Mouse (Mus musculus) forelimb bud, embryonic 11.5 days (tissue): Measurements from ENCODE around the gene Klk9.
A peak's percentile ranks its signal among the peaks of the same experiment; 100 is the strongest.

ENCODE experiments used
- DNase-seq: peaks from one replicate; pipeline ENCODE4 v3.0.0-alpha.2; 2012; ENCODE audit warnings: low read depth, low spot score

The Klk9 gene

GRCm38 (mm10) chr7:43796355-43796754 lies 4.7 kb downstream of the Klk9 start:
- no peak for DNase-seq

GRCm38 (mm10) chr7:43797333-43797769 lies 5.7 kb downstream of the Klk9 start, which contains the start of gene Klk8:
Gene Klk8 (plus strand): TSS chr7:43797577.
- DNase-seq: peak; percentile 11

- peak; percentile 7 for DNase-seq
These were observed 6.3 kb downstream of the Klk9 start for GRCm38 (mm10) chr7:43797844-43798462.

DNA sequence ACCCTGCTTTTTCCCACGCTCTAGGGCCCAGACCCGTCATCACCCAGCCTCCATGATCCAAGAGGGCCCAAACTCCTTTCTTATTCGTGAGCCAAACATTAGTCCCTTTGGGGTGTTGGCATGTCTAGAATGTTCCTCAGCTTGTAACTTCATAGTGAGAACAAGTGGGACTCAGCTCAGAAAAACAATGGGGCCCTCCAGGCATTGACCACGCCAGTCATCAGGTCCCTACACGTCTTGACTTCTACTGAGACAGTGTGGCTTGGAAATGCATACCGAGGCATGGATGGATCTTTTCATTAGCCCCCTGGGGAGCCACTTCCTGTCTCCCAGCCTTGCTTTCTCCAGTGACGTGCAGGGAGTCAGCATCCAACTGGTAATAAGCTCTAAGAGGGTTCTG lies 8.2 kb downstream of the Klk9 start:
- DNase-seq: no peak

GRCm38 (mm10) chr7:43810994-43811393 lies 19.3 kb downstream of the Klk9 start, which contains the start of gene Klk7:
Gene Klk7 (plus strand): TSS chr7:43811294.
- DNase-seq: no peak

- DNase-seq: no peak
These were observed 23.5 kb downstream of the Klk9 start for GRCm38 (mm10) chr7:43815211-43815610.

DNA sequence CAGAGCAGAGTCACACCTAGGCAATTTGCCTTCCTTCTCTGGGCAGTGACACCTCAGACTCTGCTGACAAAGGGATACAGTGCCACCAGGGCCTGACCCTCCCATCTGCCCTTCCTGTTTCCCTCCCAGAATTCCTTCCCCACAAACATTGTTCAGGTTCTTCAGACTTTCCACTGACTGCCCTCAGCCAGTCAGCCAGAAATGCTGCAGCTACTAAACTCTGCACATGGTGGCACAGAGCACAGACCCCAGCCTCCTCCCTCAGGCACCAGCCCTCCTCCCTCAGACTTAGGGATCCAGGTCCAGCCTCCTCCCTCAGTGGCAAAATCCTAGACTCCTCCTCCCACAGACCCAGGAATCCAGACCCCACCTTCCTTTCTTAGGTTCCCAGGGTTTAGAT lies 25.1 kb downstream of the Klk9 start:
- no peak for DNase-seq

GRCm38 (mm10) chr7:43821581-43821980 lies 29.9 kb downstream of the Klk9 start:
- no peak for DNase-seq

DNA sequence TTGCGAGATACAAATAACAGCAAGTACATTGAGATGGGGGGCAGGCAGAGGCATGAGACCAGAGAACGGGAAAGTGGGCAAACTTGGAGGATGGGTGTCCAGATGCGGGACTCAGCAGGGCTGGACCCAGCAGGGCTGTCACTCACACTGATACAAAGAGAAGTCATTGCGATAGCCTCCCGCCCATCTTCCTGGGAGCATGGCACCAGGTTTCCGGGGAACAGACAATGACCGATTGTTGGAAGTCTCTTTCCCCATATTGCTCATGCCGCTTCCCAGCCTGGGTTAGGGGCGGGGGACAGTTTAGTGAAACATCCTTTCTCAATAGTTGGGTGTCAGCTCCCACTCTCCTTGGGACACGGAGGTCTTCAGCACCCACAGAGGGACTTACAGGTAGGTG lies 32.5 kb downstream of the Klk9 start, which contains the start of gene Klk6:
Gene Klk6, plus strand, starts transcription at position 301 of the 400 bp plus-strand sequence.
- DNase-seq: no peak

- DNase-seq: no peak
These were observed 34.4 kb downstream of the Klk9 start for GRCm38 (mm10) chr7:43826056-43826455.

- DNase-seq: no peak
These were observed 36.0 kb downstream of the Klk9 start for GRCm38 (mm10) chr7:43827706-43828105.

DNA sequence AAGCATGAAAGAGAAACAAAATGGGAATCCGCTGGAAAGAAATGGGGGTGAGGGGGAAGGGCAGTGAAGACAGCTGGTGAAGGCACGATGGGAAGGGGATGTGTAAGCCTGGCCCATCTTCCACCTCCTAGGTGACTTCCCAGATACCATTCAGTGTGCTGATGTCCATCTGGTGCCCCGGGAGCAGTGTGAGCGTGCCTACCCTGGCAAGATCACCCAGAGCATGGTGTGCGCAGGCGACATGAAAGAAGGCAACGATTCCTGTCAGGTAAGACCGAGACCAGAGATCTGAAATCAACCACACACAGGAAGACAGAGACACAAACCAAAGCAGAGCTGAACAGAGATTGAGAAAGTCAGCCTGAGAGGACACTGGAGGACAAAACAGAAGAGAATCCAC lies 37.3 kb downstream of the Klk9 start:
- no peak for DNase-seq

GRCm38 (mm10) chr7:43841701-43842100 lies 50.0 kb downstream of the Klk9 start, which contains the start of gene Klk5:
Gene Klk5 (plus strand): TSS chr7:43841971.
- no peak for DNase-seq

GRCm38 (mm10) chr7:43843801-43844200 lies 52.1 kb downstream of the Klk9 start:
- DNase-seq: no peak
